Mouse (Mus musculus): ENCODE data around the gene March1. TPM values are rescaled to one million over a fixed set of nuclear protein-coding genes. Genes with fewer than 3 reads are reported as not detected.

Gene March1
- 0.65 and 0.88 TPM in 2 replicates for polyA plus RNA-seq (2015; fragmentation: Nextera tagmentation; extraction: Ambion mirVana)

GRCm38 (mm10) chr8:65617871-65618751 is at the start of gene March1:
Gene March1 (plus strand): TSS chr8:65617900.
- peak; percentile 54; the same call in 1 of the 2 replicates for ATAC-seq (ENCODE audit: low FRiP score, low read depth)
- Histone ChIP-seq H3K9me3 (no peaks in the 10 kb centered on the region), H3K4me2 (replicated peaks) (peak within 1 kb of the TSS; percentile 36), H3K9ac (0 out of 2 replicates have a peak within 1 kb of the TSS, but pooled peaks have one; percentile 13), H3K4me1 (no peaks in the 10 kb centered on the region), H3K27ac (no peak within 1 kb of the TSS), H3K4me3 (no peak within 1 kb of the TSS), H3K36me3 (no peaks in the 10 kb centered on the region), H3K27me3 (peaks cover 36% of the 10 kb centered on the region)
- 1% methylated on average over 23 of the region's 23 CpGs for WGBS

GRCm38 (mm10) chr8:65586909-65587308 is 30.8 kb upstream of the March1 start:
- Histone ChIP-seq H3K4me1 (no peaks in the 10 kb centered on the region), H3K4me3 (no peak overlapping the region), H3K27me3 (no peaks in the 10 kb centered on the region), H3K36me3 (no peaks in the 10 kb centered on the region), H3K9ac (no peak overlapping the region), H3K4me2 (replicated peaks) (no peak overlapping the region), H3K9me3 (no peaks in the 10 kb centered on the region), H3K27ac (no peak overlapping the region)
- 59% methylated on average over 1 of the region's 1 CpGs for WGBS
- no peak for ATAC-seq (ENCODE audit: low FRiP score, low read depth)

- Histone ChIP-seq H3K4me1 (no peaks in the 10 kb centered on the region), H3K36me3 (no peaks in the 10 kb centered on the region), H3K9me3 (no peaks in the 10 kb centered on the region), H3K27me3 (no peaks in the 10 kb centered on the region), H3K9ac (no peak overlapping the region), H3K27ac (no peak overlapping the region), H3K4me3 (no peak overlapping the region), H3K4me2 (replicated peaks) (no peak overlapping the region)
- no peak for ATAC-seq (ENCODE audit: low FRiP score, low read depth)
- WGBS, result 57% methylated on average over 2 of the region's 2 CpGs
Measured at GRCm38 (mm10) chr8:65603241-65603640, 14.5 kb upstream of the March1 start.

- no peak overlapping the region for H3K27ac ChIP-seq
- no peak overlapping the region for H3K4me3 ChIP-seq
- H3K9ac ChIP-seq, result no peak overlapping the region
- no peaks in the 10 kb centered on the region for H3K9me3 ChIP-seq
- no peaks in the 10 kb centered on the region for H3K36me3 ChIP-seq
- H3K4me1 ChIP-seq, result no peaks in the 10 kb centered on the region
- WGBS, result 63% methylated on average over 2 of the region's 2 CpGs
- H3K4me2 ChIP-seq (replicated peaks), result no peak overlapping the region
- ATAC-seq (ENCODE audit: low FRiP score, low read depth), result no peak
- H3K27me3 ChIP-seq, result no peaks in the 10 kb centered on the region
Measured at GRCm38 (mm10) chr8:65609509-65609908, 8.2 kb upstream of the March1 start.

GRCm38 (mm10) chr8:65618966-65619365 is 1.3 kb downstream of the March1 start:
- 44% methylated on average over 7 of the region's 7 CpGs for WGBS
- Histone ChIP-seq H3K36me3 (no peaks in the 10 kb centered on the region), H3K9me3 (no peaks in the 10 kb centered on the region), H3K4me1 (no peaks in the 10 kb centered on the region), H3K9ac (no peak overlapping the region), H3K27me3 (peaks cover 36% of the 10 kb centered on the region), H3K27ac (no peak overlapping the region), H3K4me2 (replicated peaks) (no peak overlapping the region), H3K4me3 (no peak overlapping the region)
- ATAC-seq (ENCODE audit: low FRiP score, low read depth), result no peak

GRCm38 (mm10) chr8:65644931-65645330 is 27.2 kb downstream of the March1 start:
- no peak overlapping the region for H3K27ac ChIP-seq
- no peak for ATAC-seq (ENCODE audit: low FRiP score, low read depth)
- no peaks in the 10 kb centered on the region for H3K27me3 ChIP-seq

GRCm38 (mm10) chr8:65645502-65645901 is 27.8 kb downstream of the March1 start:
- H3K9ac ChIP-seq, result no peak overlapping the region
- no peaks in the 10 kb centered on the region for H3K9me3 ChIP-seq
- no peaks in the 10 kb centered on the region for H3K27me3 ChIP-seq
- H3K36me3 ChIP-seq, result no peaks in the 10 kb centered on the region
- WGBS, result 91% methylated on average over 1 of the region's 1 CpGs
- no peaks in the 10 kb centered on the region for H3K4me1 ChIP-seq
- no peak overlapping the region for H3K4me2 ChIP-seq (replicated peaks)
- ATAC-seq (ENCODE audit: low FRiP score, low read depth), result no peak
- no peak overlapping the region for H3K4me3 ChIP-seq
- H3K27ac ChIP-seq, result no peak overlapping the region

More at GRCm38 (mm10) chr8:65644931-65645330, 27.2 kb downstream of the March1 start:
- H3K36me3 ChIP-seq, result no peaks in the 10 kb centered on the region
- H3K4me1 ChIP-seq, result no peaks in the 10 kb centered on the region
- H3K4me3 ChIP-seq, result no peak overlapping the region
- H3K9me3 ChIP-seq, result no peaks in the 10 kb centered on the region
- no peak overlapping the region for H3K9ac ChIP-seq
- H3K4me2 ChIP-seq (replicated peaks), result no peak overlapping the region

GRCm38 (mm10) chr8:65645945-65646344 is 28.2 kb downstream of the March1 start:
- Histone ChIP-seq H3K4me3 (no peak overlapping the region), H3K27ac (no peak overlapping the region), H3K4me2 (replicated peaks) (no peak overlapping the region), H3K4me1 (no peaks in the 10 kb centered on the region), H3K9me3 (no peaks in the 10 kb centered on the region), H3K27me3 (no peaks in the 10 kb centered on the region), H3K9ac (no peak overlapping the region), H3K36me3 (no peaks in the 10 kb centered on the region)
- WGBS, result 89% methylated on average over 1 of the region's 1 CpGs
- ATAC-seq (ENCODE audit: low FRiP score, low read depth), result no peak

- H3K4me3 ChIP-seq, result no peak overlapping the region
- no peaks in the 10 kb centered on the region for H3K4me1 ChIP-seq
- no peak overlapping the region for H3K27ac ChIP-seq
- H3K36me3 ChIP-seq, result no peaks in the 10 kb centered on the region
- WGBS, result 87% methylated on average over 6 of the region's 6 CpGs
- ATAC-seq (ENCODE audit: low FRiP score, low read depth), result no peak
- H3K4me2 ChIP-seq (replicated peaks), result no peak overlapping the region
- no peaks in the 10 kb centered on the region for H3K27me3 ChIP-seq
- no peak overlapping the region for H3K9ac ChIP-seq
- no peaks in the 10 kb centered on the region for H3K9me3 ChIP-seq
Measured at GRCm38 (mm10) chr8:65655924-65656323, 38.2 kb downstream of the March1 start.

GRCm38 (mm10) chr8:65661885-65662284 is 44.2 kb downstream of the March1 start:
- Histone ChIP-seq H3K27me3 (no peaks in the 10 kb centered on the region), H3K36me3 (no peaks in the 10 kb centered on the region), H3K9ac (no peak overlapping the region), H3K27ac (no peak overlapping the region), H3K4me3 (no peak overlapping the region), H3K9me3 (no peaks in the 10 kb centered on the region), H3K4me2 (replicated peaks) (no peak overlapping the region), H3K4me1 (no peaks in the 10 kb centered on the region)
- ATAC-seq (ENCODE audit: low FRiP score, low read depth), result no peak
- 87% methylated on average over 2 of the region's 2 CpGs for WGBS

GRCm38 (mm10) chr8:65665786-65666185 is 48.1 kb downstream of the March1 start:
- Histone ChIP-seq H3K27me3 (no peaks in the 10 kb centered on the region), H3K36me3 (no peaks in the 10 kb centered on the region), H3K9me3 (no peaks in the 10 kb centered on the region), H3K9ac (no peak overlapping the region), H3K4me2 (replicated peaks) (no peak overlapping the region), H3K4me3 (no peak overlapping the region), H3K4me1 (no peaks in the 10 kb centered on the region), H3K27ac (no peak overlapping the region)
- no peak for ATAC-seq (ENCODE audit: low FRiP score, low read depth)
- 79% methylated on average over 2 of the region's 2 CpGs for WGBS

GRCm38 (mm10) chr8:65743066-65743465 is 125.4 kb downstream of the March1 start:
- ATAC-seq (ENCODE audit: low FRiP score, low read depth), result no peak
- H3K4me3 ChIP-seq, result no peak overlapping the region
- H3K27me3 ChIP-seq, result no peaks in the 10 kb centered on the region
- H3K4me2 ChIP-seq (replicated peaks), result no peak overlapping the region
- H3K9ac ChIP-seq, result no peak overlapping the region
- no peaks in the 10 kb centered on the region for H3K36me3 ChIP-seq
- no peaks in the 10 kb centered on the region for H3K4me1 ChIP-seq
- H3K27ac ChIP-seq, result no peak overlapping the region
- H3K9me3 ChIP-seq, result no peaks in the 10 kb centered on the region

- no peak overlapping the region for H3K9ac ChIP-seq
- no peak overlapping the region for H3K4me2 ChIP-seq (replicated peaks)
- no peaks in the 10 kb centered on the region for H3K27me3 ChIP-seq
- no peak for ATAC-seq (ENCODE audit: low FRiP score, low read depth)
- H3K4me3 ChIP-seq, result no peak overlapping the region
- WGBS, result 70% methylated on average over 2 of the region's 2 CpGs
- H3K36me3 ChIP-seq, result no peaks in the 10 kb centered on the region
- H3K9me3 ChIP-seq, result no peaks in the 10 kb centered on the region
- H3K4me1 ChIP-seq, result no peaks in the 10 kb centered on the region
- no peak overlapping the region for H3K27ac ChIP-seq
Measured at GRCm38 (mm10) chr8:65775815-65776214, 158.1 kb downstream of the March1 start.
